Mouse (Mus musculus): ENCODE measurements around the gene Eno2.
A peak's percentile ranks its signal among the peaks of the same experiment; 100 is the strongest.

Eno2 gene

DNA sequence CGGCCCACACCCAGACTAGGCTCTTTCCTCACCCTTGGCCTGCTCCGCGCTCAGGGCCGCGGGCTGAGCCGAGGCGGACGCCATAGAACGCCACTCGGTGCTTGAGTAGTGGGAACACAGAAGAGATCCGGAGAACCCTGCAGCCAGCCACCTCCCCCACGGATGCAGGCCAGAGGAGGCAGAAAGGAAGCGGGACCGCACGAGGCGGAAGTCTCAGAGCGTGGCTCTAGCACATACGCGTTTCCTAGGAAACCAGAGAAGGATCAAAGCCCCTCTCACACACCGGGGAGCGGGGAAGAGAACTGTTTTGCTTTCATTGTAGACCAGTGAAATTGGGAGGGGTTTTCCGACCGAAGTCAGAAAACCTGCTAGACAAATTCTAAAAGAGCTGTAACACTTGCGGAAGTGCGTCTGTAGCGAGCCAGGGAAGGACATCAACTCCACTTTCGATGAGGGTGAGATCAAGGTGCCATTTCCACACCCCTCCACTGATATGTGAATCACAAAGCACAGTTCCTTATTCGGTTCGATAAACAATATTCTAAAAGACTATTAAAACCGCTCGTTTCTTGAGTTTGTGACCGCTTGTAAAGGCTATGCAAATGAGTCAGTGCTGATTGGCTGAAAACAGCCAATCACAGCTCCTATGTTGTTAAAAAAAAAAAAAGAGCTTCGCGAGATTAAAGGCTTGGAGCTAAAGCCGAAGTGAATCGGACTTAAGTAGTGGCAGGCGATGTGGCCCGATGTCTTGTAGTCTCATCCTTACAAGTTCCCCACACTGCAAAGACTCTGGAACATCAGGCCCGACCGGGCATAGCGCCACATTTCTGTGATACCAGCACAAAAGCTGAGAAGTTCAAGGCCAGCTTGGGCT, 28.3 kb downstream of the Eno2 start, which contains the start of gene Grcc10:
Grcc10 (minus strand) TSS at position 487 of the 874 bp plus-strand sequence.
- peak; percentile 82 to 83 for DNase-seq (ENCODE audit: low spot score in 2 of 2)

DNA sequence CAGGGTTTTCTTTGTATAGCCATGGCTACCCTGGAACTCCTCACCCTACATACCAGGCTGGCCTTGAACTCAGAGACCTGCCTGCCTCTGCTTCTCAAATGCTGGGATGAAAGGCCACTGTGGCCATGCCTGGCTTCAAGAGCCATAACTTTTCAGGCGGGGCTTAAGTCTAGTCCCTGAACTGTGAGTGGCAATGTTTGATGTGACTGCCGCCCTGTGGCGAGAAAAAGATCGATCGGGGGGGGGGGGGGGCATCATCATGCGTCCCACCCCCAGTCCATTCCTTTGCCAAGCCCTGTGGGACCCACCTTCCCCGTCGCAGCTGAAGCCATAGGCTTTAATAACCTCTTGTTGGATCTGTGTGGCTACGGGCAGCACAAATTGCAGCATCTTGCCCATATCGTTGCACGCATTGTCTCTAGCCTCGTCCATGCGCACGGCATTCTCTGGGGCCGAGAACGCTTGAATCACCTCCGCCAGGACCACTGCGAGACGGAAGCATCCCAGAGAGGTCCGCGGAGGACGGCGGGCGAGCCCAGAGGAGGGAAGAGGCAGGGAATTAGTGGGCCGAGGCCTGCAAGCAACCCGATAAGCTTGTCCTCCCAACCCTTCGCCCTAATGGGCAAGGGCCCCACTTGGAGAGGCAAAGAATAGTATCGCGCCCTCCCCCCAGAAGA, 29.1 kb downstream of the Eno2 start:
- no peak for DNase-seq (ENCODE audit: low spot score in 2 of 2)

DNA sequence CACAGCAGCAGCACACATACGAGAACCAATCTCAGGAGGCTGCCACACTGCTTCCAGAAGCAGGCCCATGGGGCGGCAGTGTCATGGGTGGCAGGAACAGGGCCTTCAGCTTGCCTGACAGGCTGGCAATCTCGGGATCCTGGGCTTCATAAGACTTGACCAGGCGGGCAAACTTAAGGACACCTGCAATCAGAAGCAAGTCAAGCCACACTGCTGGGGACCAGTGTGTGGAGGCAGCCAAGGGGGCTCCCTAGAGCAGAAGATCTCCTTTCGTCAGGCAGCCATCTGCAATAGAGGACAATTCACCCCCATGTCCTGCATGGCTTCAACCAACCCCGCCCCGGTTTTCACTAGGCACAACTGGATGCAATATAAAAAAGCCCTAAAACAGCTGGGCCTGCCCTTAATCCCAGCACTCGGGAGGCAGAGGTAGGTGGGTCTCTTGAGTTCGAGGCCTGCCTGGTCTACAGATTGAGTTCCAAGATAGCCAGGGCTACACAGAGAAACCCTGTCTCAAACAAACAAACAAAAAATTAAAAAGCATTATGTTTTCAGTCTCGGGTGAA, 30.2 kb downstream of the Eno2 start:
- DNase-seq (ENCODE audit: low spot score in 2 of 2): no peak

DNA sequence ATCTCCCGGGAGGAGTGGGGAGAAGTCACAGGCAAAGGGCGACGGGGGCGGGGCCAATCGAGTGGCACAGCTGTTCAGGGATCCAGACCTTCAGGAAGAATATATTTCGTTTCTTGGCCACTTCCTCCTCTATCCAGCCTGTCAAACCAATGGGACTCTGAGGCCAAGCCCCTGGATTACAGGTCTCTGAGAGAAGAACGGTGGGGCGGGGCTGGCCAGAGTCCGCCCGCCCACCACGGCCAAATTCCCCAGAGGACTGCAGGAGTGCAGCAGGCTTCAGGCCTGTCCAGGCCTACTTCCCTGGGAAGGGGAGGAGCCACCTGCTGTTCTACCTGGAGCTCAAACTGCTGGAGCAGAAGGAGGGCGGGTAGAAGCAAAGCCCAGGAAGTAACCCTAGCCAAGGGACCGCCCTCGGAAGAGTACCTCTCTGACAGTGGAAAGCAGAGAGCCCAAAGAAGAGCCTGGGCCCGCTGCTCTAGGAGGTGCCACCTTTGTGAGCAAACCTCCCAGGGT, 30.9 kb downstream of the Eno2 start, which contains the start of gene Ptpn6:
Ptpn6 (minus strand) TSS at position 204 of the 513 bp plus-strand sequence.
- peak; percentile 60 to 78 for DNase-seq (ENCODE audit: low spot score in 2 of 2)

DNA sequence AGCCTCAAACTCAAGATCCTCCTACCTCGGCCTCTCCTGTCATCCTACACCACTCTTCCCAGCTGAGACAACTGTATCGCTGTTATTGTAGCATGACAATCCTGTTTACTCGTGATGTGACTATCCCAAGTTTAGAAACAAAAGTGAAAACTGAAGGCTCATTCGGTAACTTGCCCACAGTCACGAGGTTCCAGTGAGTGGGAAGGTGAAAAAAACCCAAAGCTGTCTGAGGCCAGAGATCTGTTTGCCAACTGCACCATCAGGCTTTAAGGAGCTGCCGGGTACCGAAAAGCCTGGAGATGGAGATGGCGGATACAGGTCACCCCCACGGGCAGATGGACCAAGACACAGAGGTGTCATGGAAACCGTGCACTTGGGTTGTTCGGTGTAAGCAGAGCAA, 32.4 kb downstream of the Eno2 start:
- no peak for DNase-seq (ENCODE audit: low spot score in 2 of 2)

DNA sequence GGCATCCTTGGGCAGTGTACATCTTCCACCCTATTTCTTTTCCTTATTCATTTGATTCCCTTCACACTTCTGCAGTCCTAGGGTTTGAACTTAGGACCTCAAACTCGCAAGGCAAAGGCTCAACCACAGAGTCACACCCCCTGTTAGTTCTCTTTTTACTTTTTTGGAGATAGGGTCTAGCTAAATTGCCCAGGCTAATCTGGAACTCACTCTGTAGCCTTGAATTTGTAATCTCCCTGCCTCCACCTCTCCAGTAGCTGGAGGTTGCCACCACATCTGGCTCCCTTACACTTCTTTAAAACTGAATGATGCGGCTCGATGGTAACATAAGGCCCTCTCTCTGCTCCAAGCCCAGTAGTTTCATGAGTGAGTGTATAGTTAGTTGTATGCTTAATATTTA, 35.1 kb downstream of the Eno2 start:
- no peak for DNase-seq (ENCODE audit: low spot score in 2 of 2)

DNA sequence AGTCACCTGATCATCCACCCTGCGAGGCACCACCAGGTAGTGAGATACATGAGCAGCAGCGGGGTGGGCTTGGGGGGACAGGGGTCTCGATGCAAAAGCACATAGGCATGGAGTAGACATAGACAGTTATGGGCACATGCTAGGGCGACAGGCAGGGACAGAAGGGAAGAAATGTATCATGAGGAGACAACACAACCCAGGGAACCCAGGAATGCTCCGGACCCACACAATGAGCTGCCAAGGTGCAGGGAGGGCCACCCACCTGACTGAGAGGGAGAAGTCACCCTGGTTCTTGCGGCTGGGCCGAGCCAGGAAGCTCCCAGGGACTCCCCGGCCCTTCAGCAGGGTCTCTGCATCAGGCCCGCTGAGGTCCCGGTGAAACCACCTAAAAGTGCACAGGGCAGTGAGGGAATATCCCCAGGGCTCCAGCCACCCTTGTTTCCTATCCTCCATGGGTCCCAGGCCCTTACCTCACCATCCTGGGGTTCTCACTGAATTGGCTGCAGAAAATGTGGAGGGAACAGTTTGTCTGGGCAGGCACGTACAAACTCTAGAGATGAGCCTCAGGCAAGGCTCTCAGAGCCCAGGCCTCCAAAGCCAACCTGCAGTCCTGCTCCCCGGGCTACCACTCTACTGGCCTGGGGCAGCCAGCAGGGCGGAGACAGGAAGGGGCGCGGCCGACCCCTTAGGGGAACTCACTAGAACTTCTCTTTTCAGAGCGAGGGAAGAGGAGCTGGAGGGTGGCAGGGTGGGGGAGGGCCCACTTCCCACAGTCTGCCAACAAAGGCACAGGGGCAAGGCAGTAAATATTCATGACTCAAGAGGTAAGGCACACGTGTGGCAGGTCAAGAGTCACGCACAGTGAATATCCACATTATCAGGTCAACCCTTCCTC, 36.8 kb downstream of the Eno2 start:
- DNase-seq (ENCODE audit: low spot score in 2 of 2): no peak

DNA sequence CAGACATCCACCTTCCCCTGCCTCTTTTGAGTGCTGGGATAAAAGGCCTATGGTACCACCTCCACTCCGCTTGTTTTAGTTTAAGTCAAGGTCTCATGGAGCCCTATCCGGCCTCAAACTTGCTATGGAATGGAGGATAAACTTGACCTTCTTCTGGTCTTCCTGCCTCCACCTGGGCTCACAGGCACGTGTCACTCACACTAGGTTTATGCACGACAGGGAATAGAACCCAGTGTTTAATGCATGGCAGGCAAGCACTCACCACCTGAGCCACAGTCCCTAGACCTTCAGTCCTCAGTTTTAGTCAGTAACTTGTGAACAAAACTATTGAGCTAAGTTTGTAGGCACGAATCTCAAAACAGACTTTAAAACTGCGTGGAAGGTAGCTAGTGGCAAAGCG, 38.4 kb downstream of the Eno2 start:
- no peak for DNase-seq (ENCODE audit: low spot score in 2 of 2)

DNA sequence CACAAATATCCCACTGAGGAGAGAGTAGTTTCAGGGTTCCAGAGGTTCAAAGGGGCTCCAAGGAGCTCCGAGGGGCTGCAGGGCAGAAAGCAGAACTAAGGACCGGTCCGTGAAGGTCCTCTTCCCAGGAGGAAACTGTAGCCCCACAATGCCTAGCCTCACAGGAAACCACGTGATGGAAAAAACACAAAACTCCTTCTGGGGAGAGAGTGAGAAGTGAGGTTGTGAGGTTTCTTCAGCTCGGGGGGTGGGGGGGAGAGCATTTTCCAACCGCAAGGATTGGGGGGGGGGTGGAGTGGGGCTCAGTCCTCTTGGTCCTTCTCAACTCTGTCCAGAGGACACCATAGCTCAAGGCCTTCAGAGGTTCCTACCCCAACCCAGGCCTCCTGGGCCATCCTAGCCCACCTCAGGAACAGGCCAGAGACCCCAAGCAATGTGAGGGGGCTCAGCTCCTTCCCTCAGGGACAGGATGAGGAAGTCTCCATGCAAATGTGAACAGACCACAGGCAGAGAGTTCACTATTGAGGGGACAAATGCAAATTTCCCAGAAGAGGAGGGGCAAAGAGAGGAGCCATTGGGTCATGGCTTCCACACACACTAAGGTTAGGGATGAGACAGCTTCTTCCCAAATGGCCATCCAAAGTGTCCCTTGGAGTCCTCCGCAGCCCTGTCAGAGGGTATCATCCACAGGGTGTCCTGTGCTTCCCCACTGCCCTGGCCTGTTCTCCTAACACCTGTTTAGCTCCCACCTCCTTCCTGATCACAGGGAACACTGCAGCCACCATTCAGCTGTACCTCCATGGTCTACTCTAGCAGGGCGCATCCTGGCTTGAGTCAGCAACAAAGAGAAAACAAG, 39.4 kb downstream of the Eno2 start:
- DNase-seq (ENCODE audit: low spot score in 2 of 2): no peak

DNA sequence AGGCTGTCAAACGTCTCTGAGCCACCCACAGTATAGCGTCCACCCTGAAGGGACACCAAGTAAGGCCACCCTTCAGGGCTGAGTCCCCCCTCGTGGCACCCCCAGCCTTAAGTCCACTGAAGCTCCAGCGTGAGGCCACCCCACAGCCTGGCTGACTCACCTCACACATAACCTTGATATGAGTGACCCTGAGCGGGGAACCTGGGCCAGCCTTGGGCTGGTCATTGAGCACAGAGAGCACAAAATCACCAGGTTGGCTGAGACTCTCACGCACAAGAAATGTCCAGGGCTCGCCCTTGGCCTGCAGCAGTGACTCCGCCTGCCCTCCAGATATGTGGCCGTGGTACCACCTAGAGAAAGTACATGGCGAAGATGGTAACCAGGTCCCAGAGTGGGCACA, 40.9 kb downstream of the Eno2 start:
- no peak for DNase-seq (ENCODE audit: low spot score in 2 of 2)

DNA sequence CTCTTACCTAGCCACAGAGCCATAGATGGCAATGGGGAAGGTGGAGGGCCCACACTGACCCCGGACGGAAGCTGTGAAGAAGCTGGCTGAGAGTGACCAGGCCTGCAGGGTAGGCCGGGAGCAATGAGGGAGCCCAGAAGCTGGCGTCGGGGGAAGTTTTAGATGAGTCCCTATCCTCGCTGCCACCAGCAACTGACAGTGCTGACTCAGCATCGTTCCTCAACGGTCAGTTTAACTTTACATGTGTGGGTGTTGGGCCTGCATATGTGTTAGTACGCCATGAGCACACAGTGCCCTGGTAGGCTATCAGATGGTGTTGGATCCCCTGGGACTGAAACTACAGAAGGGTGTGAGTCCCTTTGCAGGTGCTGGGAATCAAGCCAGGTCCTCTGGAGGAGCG, 45.0 kb downstream of the Eno2 start:
- no peak for DNase-seq (ENCODE audit: low spot score in 2 of 2)

DNA sequence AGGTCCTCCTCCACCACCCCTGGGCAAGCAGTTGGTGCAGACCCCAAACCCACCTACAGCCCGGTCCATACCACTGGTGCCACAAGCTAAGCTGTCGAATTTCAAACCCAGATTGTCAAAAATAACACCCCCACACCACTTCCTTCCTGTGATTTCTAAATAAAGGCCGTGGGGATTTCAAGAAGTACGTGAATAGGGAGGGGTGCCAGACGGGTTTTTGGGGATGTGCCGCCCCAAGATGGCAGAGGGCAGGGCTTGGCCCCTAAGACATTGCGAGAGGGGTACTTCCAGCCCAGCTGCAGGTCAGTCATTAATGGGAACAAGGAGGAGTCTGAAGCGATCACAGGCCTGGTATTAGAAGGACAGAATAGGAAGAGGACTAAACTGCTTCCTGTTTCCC, 45.9 kb downstream of the Eno2 start:
- DNase-seq (ENCODE audit: low spot score in 2 of 2): no peak

DNA sequence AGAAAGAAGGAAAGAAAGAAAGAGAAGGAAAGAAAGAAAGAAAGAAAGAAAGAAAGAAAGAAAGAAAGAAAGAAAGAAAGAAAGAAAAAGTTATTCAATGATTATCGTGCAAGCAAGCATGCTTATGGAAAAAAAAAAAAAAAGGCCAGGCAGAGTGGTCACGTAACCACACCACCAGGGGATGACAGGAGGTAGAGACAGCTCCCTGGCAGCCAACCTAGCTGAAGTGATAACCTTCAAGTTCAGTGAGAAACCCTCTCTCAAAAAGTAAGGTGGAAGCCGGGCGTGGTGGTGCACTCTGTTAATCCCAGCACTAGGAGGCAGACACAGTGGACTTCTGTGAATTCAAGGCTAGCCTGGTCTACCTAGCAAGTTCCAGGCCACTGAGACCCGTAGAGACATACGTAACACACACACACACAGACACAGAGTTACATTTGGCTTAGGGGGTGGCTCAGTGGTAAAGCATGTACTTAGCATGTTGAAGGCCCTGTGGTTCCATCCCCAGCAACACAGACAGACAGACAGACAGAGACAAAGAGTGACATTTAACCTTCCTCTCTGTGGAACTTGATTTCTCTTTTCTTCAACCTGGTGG, 46.5 kb downstream of the Eno2 start:
- DNase-seq (ENCODE audit: low spot score in 2 of 2): no peak

DNA sequence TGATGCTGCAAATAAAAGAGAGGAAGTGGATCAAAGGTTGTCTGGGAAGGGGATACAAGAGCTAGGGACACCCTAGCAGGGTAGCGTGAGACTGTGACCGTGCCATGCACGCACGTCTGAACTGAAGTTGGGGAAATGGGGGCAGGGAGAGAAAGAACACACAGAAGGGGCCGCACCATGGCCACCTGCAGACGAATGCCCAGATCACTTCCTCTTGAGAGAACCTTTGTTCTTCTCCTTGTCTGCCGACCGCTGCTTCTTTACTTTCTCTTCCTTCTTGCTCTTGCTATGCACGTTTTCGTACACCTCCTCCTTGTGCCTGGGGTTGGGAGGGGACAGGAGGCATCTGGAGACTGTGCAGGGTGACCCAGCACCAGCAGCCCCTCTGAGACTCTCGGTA, 48.6 kb downstream of the Eno2 start:
- DNase-seq (ENCODE audit: low spot score in 2 of 2): no peak

DNA sequence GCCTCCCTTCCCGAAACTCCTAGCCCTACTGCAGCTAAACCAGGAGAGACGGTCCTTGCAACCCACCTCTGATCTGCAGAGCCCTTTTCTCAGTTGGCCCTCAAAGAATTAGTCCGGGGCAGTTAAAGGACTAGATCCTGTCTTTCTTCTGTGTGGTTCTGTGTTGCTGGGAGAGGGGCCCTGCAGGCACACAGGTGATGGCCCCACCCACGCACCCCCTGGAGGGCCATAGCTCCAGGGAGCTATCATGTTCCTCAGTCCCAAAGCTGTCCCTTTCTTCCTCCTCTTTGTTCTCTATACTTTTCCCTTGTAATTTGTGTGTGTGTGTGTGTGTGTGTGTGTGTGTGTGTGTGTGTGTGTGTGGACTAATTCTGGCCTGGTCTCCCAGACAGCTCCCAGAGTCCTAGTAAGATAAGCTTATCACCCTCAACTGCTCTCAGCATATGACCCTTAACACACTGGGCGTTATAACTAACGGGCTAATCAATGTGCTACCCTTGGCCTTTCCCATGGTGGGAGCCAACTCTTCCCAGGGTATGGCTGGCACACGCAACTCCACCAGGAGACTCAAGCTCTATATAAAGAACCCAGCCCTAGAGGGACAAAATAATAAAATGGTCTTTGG, 50.0 kb downstream of the Eno2 start:
- no peak for DNase-seq (ENCODE audit: low spot score in 2 of 2)

DNA sequence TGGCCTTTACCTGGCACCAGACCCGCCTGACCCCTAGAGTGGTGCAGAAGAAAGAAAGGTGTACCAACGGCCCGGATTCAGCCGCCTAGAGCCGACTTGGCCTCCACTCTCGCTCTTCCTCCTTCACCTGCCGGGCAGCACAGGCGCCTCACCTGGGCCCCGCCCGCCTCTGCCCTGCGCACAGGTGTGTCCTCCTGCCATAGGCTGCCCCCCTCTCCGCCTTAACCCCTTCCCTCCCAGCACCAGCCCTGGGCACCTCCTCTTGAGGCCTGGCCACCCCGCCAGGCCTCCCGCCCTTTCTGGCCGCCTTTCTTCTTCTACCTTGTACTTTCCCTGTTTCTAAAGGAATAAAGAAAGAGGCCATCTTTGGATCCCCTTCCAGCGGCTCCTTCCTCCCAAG, 50.8 kb downstream of the Eno2 start:
- DNase-seq (ENCODE audit: low spot score in 2 of 2): peak; percentile 74 to 78

DNA sequence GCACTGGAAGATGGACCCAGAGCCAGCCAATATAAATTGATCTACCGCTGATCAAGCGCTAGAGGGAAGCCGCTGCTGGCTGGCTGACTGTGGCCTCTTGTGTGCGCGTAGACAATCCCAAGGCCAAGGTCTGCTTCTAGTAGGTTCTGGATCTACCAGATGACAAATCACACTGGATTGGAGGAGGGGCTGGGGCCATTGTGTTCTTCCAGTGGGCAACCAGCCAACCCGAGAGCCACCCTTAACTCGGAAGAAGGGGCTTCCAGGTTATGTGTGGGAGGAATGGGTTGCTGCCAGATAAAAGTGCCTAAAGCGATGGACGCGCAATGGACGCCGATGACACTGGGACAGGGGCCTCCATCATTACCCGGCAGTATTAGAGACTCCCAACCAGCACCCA, 51.5 kb downstream of the Eno2 start:
- no peak for DNase-seq (ENCODE audit: low spot score in 2 of 2)

DNA sequence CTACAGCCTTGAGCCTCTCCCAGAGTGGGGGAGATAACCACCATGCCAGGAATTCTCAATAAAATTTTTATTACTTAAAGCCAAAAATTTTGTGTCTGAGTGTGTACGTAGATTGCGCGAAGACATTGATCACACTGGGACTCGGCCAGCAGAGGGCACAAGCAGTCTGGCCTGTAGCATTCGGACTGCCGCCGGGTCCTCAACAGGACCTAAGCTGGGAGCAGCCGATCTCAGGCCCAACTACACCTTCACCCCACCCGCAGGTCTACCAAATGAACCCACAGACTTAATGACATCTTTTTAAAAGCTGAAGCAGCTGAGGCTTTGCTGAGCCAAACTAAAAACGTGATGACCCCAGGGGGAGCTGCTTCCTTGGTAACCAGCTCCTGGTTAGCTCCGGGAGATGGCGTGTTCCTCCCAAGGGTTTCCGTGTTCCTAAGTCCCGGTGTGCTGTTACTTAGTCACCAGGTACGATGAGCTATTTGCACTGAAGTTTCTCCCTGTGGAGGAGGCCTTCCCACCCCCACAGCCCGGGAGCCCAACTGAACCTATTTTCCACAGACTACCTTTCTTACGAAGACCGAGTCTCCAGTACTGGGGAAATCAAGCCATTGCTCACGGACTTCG, 52.5 kb downstream of the Eno2 start:
- DNase-seq (ENCODE audit: low spot score in 2 of 2): no peak

DNA sequence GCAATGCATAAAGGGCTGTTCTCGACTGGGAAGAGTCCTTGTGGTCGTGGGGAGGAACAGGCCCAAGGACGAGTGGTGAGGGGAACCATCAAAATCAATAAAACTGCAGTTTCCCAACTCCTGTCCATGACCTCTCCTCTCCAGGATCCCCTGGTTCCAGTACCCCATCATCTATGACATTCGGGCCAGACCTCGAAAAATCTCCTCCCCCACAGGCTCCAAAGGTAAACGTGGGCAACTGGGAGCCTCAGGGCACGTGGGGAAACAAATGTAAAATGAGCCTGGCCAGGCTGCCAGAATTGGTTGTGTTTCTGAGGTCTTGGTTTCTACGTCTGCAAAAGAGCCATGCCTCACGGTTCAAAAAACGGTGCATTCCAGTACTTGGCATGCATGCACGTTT, 56.6 kb downstream of the Eno2 start:
- no peak for DNase-seq (ENCODE audit: low spot score in 2 of 2)

Data from urinary bladder, adult 18-20 months (tissue).